Mouse (Mus musculus) CD4-positive, CD25-positive, alpha-beta regulatory T cell, adult 2 months (primary cell): Measurements from ENCODE around the gene Hspa12b.
"Not testable (repeated sequence)": the region's sequence is repeated elsewhere in the genome, so short reads cannot be mapped to it uniquely, and the experiment has no call there.

Experiments
- DNase-seq: peaks from one replicate; pipeline ENCODE4 v3.0.0-alpha.2; 2012; ENCODE audit warnings: low read depth, low spot score

Hspa12b gene

DNA sequence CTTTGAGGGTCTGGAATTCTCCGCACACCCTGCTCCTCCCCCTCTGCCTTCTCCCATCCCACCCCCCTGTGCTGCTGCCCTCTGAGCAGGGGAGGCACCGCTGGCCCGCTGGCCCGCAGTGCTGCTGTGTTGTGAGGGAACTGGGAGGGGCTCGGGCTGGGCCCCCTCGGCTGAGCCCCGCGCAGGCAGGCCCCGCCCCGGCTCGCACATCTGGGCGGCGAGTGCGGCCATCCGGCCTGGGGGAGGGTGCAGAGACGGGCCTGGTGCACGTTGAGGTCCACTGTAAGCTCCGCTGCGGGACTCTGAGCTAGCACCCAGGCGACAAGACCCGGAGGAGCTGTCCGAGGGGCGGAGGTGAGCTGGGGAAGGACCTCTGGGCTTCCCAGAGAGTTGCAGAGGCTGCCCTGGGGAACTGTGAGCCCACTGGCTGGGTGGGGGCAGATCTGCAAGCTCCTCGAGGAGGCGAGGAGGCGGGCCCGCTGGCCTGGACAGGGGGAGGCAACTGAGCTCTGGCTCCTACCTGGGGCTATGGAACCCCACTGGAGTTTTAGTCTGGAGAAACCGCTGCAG, at the start of gene Hspa12b:
Gene Hspa12b, plus strand, starts transcription at position 120 of the 570 bp plus-strand sequence.
- DNase-seq, result no peak

DNA sequence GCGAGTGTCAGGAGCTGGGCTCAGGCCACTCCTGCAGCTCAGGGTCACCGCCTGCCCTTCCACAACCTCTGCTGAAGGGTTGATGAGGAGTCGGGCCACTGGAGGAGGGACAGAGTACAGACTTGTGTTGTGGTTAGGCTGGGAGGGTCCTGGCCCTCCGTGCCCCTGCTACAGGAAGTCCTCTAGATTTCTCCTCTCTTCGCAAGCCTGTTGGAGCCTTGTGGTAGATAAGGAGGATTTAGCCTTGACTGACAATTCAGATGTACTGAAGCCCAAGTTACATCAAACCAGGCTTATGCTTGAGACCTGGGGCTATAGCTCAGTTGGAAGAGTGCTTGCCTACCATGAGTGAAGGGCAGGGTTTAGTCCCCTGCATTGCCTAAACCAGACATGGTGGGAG, 46.6 kb upstream of the Hspa12b start:
- DNase-seq, result no peak

DNA sequence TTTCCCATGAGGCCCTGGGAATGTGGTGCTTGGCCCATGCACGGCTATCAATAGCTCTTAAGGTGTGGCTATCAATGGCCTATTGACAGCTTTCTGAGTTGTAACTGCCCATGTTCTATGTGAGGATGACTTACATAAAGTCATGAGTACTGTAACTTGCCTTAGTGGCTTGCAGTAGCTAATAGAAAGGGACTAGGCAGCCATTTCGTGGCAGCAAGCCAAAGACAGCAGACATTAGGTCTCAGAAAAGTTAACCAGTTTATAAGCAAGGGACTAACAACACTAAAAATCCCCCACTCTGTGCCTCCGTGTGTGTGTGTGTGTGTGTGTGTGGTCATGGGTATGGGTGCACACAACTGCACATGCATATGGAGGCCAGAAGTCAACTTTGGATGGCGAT, 42.9 kb upstream of the Hspa12b start:
- no peak for DNase-seq

DNA sequence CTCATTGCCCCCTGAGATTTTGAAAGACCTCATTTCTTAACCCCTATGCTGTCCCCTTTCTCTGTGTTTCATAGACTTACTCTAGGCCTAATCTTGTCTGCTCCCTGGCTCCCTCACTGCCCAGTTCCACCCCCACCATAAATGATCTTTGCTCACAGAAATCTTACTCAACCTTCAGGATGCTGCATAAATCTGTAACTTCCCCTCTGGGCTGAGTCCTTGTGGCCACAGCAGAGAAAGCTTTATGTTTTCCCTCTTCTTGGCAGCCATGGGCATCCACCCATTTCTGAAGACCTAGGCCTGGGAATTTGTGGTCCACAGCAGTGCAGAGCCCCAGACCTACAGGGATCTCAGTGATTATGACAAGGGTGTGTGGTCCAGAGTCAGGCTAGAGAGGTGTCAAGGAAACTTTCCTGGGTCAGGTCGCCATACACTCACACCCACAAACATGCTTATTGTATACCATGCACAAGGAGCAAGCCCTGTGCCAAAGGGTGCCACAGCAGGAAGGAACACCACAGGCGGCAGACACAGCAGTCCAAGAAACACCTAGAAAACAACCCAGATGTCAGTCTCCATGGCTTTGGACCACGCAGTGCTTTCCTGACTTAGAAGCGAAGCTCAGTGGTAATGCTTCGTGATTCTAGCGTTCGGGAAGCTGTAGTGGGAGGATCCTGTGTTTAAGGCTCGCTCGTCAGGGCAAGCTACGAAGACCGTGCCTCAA, 40.3 kb upstream of the Hspa12b start, which contains the start of gene Siglec1:
Gene Siglec1, minus strand, starts transcription at position 99 of the 724 bp plus-strand sequence.
- DNase-seq, result no peak

DNA sequence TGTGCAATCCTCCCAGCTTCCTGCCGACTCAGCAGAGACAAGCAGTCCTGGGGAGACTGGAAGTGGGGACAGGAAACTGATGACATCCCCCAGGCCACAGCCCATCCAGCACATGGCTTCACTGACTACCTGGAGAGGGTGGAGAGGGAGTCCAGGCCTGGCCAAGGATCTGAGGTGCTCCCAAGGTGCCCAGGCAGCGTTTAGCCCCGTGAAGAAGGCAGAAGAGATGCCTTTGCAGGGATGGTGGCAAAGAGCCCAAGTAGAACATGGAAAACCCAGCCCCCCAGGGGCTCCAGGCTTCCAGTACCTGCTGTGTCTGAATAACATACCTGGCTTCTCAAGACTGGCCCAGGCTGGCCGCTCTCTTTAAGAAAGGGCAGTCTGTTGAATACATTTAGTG, 38.5 kb upstream of the Hspa12b start:
- DNase-seq, result no peak

DNA sequence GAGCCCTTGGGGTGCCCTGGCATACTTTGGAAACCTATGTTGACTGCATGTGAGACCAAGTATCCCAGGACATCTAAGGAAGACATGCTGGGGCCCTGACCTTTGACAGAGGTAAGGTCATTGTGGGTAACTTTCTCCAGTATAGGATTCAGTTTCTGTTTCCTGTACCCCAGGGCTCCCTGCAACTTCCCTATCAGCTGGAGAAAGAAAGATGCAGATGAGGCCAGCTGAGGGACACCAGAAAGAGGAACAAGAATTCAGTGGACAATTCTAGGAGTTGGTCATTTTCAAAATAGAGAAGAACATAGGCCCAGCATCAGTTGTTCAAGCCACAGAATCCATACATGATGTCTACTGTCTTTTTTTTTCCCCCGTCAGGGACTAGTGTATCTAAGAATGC, 37.4 kb upstream of the Hspa12b start:
- no peak for DNase-seq

DNA sequence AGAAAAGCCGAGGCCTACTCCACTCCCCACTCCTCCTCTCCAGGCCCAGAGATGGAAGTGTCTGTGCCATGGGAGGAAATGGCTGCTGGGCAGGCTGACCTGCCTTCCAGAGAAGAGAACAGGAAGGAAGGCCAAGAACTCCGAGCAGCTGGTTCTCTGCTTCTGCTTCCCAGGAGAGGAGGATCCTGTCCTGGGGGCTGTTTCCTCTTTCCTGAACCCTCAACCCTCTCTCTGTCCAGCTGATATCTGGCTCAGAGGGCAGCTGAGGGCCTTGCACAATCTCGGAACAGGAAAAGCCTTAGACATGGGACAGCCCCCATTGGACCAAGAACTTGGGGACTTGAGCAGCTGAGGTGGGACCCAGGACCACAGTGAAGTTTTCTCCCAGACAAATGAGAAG, 36.2 kb upstream of the Hspa12b start:
- DNase-seq, result no peak

DNA sequence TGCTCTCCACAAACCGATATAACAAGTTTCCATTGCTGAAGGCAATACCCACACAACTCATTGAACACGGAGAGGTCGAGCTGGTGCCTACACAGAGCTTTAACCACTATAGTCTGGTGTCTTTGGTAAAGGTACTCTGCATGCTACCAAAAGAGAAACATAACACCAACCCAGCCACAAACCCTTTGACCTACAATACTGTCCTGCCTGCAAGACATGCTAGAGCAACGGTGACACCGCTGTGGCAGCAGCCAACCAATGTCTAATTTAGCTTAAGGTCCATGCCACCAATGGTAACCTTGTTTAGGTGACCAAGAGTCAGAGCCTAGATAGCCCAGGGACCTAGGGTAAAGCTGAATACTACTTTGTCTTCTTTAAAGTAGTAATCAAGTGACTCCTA, 33.5 kb upstream of the Hspa12b start:
- no peak for DNase-seq

DNA sequence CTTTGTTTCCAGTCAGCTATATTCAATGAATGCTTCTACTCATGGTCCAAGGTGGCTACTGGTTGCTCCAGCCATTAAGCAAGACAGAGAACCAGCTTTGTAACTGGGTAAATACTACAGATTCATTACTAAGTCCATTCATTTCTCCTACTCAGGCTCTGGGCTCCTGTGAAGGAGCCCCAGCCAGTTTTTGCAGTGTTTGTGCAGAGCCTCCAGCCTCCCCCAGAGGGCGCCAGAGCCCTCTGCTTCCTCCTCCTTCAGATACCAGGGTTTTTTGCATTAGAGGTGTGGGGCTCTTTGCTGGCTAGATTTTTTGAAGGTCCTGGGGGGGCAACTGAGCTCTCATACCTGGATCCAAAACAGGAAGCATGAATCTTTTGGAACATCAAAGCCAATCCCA, 32.3 kb upstream of the Hspa12b start:
- DNase-seq, result peak; percentile 85

DNA sequence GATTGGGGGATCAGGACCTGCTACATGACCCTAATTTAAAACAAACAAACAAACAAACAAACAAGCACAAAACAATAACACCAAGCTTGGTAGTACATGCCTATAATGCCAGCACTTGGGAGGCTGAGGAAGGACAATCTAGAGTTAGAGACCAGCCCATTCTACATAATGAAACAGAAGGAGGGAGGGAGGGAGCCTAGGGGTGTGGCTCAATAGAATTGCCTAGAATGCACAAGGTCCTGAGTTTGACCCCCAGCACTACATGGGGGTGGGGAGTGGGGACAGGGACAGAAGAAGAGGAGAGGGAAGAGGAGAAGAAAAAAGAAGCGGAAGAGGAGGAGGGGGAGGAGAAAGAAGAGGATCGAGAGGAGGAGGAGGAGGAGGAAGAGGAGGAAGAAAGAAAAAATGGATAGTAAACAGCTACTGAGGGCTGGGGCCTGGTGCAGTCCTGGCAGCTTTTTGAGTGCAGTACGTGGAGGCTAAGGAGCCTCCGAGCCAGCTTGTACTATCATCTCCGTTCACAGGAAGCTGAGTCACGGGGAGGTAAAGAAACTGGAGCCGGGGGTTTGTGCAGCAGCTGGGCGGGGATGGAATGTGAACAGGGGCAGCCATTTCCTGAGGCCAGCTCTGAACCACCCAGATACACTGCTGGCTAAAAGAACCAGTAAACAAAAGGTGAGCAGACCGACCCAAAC, 30.8 kb upstream of the Hspa12b start:
- peak; percentile 27 for DNase-seq

DNA sequence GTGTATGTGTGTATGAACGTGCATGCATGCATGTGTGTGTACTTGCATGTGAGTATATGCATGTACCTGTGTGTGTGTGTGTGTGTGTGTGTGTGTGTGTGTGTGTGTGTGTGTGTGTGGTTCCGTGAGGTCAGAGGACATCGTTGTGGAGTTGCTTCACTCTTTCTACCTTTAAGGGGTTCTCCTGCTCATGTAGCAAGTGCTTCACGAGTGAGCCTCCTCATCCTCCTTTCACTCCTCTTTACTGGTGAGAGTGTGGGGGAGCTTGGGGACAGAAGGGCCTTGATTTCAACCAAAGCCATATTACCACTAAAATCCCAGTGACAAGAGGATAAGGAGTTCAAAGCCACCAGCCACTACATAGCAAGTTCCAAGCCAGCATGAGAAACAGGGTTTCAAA, 30.0 kb upstream of the Hspa12b start:
- DNase-seq, result no peak

DNA sequence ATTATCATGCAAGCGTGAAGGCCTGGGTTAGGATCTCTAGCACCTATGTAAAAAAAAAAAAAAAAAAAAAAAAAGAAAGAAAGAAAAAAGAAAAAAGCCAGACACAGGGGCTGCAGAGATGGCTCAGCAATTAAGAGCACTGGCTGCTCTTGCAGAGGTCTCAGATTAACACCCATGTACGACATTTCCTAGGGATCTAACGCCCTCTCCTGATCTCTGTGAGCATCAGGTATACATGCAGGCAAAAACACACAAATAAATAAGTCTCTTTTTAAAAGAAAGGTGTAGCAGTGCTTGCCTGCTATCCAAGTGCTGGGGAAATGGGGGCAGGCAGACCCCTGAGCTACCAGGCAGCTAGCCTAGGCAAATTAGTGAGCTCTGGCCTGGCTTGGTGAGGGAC, 25.6 kb upstream of the Hspa12b start:
- DNase-seq, result no peak

DNA sequence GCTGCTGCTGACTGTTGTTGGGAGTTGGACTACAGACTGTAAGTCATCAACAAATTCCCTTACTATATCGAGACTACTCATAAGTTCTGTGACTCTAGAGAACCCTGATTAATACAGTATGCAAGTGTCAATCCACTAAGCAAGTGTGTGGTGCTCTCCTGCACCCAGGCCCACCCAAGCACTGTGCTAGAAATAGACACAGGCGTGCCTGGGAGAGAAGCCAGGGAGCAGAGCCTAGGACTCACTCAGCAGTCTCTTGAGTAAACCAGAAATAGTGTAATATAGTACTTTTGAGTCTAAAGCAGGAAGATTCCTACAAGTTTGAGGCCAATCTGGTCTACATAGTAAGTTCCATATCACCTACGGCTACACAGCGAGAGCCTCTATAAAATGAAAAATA, 23.1 kb upstream of the Hspa12b start:
- DNase-seq, result no peak

DNA sequence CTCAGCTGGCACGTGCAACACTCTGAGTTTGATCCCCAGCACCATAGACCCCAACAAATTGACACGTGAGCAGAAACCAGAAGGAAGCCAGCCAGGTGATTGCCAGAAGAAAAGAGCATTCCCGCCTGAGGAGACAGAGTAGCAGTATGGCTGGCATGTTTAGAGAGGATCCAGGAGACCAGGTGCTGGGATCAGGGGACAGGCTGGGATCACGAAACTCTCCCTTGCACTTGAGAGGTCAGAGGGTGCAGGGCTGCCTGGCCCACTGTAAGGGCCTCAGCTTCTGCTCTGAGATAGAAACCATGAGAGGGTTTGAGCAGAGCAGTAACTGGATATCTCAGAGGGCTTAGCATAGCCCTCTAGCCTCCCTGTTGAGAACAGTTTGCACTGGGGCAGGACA, 22.0 kb upstream of the Hspa12b start:
- DNase-seq, result not testable (repeated sequence)

DNA sequence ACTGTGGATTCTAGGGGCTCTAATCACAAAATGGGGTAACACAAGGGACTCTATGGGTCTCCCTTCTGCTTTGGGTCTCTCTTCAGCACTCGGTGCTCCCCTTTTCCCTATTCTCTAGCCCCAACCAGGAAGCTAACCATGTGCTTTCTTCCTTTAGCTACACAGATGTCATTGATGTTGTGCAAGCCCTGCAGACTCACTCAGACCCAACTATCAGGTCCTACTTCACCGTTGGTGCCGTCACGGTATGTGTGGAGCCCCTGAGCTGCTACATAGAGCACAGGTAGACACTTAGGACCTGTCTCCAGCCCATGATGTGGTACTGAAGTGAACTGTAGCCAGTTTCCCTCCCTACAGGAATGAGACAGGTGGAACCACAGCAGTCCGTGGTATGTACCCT, 21.1 kb upstream of the Hspa12b start:
- no peak for DNase-seq

DNA sequence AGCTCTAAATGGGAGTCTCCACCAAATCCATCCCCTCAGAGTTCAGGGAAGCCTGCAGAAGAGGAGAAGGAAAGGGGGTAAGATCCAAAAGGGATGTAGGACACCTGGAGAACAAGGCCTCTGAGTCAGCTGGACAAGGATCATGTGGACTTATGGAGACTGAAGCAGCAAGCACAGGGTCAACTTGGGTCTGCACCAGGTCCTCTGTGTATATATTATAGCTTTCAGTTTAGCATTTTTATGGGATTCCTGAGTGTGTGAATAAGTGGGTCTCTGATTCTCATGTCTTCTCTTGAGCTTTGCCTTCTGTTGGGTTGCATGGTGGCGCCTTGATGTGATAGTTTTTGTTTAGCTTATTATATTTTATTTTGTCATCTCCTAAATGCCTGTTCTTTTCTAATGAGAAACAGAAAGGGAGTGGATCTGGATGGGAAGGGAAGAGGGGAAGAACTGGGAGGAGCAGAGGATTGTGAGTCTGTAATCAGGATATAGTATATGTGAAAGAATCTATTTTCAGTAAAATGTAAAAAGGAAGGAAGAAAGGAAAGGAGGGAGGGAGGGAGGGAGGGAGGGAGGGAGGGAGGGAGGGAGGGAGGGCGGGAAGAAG, 8.0 kb upstream of the Hspa12b start:
- DNase-seq, result no peak

DNA sequence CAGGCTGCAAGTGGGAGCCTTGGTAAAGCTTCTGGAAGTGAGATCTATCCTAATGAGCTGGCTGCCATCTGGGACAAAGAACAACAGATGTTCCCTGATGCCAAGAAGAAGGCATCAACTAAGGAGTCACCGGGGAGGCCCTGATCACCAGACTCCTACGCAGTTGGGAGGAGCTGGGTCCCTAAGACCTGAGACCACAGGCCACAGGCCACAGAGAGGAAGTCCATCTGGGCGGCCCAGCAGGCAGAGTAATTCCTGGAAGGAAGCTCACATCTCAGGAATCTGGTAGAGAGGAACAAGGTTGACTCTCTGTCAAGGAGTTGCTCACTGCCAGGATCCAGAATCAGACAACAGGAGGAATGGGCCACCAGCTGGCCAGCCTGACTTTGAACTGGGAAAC, 2.9 kb upstream of the Hspa12b start:
- no peak for DNase-seq

DNA sequence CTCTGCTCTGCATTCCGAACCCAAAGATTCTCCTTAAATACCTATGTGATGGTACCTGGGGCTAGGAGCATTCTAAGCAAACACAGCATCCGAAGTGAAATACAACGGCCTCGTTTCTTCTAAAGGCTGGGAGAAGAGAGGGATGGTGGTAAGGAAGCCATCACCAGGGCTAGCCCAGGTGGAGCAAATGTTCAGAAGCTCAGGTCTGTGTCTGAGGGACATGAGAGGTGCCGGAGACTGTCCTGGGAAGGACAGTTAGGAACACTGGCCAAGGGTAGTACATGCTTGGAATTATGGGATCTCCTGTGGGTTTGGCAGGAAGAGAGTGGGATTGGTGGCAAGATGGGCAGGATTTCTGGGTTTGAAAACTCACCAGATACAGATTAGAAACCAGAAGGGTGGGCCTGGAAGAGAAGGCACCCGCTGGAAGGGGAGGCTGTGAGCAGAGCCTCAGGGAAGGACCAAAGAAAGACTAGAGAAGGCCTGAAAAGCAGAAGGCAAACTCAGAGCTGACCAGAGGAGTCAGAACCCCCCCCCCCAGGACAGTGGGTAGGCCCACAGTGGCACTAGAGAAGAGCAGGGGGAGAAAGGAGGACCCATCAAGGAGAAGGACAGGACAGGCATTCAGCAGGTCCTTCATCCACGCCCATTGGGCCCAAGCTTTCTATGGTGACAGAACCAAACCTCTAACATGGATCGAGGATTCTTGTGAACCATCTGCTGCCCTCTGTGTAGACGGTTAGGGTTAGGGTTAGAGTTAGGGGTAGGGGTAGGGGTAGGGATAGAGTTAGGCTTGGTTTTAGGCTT, 1.7 kb upstream of the Hspa12b start:
- no peak for DNase-seq

DNA sequence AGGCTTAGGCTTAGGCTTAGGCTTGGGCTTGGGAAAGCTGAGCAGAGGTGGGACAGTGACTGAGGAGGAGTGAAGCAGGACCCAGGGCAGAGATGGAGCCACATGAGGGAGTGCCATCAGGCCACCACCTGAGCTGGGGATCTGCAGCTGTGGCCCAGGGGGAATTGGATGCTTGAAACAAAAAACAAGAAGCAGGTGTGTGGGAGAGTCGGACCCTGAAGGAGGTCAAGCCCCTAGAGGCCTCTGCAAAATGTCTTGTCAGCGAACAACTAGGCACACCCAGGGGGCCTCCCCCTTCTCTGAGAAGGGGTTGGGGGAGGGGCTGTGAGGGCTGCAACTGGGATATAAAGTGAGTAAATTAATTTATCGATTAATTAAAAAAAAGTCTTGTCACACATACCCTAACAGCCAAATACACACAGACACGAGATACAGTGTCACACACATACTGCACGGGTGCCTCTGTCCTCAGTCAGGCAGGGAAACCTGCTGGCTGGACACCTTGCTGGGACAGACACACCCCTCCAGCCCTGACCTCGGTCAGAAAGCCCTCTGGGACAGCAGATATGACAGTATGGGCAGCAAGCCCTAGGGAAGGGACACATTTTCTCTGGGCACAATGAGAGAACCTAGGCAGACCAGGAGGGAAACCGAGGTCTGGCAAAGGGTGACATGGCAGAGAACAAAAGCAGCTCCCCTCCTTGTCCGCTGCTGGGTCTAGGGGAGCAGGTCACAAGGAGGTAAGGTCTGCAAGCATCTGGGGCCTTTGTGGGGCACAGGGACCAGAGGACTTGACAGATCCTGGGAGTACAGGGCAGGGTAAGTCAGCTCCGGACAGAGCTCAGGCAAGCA, 890 bp upstream of the Hspa12b start:
- no peak for DNase-seq

DNA sequence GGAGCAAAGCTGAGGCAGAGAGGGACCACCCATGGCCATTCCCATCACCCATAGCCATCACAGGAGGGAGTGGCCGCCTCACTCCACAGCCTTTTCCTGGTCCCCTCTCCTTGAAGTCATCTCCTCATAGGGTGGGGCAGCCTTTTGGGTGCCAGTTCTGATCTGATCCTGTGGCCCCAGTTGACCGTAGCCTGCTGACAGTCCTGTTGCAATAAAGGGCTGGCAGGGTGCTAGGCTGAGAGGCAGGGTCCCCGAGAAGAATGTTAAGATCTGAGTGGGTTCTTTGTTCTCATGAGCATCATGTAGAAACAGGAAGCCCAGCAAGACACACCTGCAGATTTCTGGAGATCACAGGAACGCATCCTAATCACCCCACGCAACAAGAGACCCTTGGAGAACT, 1.1 kb downstream of the Hspa12b start:
- no peak for DNase-seq

DNA sequence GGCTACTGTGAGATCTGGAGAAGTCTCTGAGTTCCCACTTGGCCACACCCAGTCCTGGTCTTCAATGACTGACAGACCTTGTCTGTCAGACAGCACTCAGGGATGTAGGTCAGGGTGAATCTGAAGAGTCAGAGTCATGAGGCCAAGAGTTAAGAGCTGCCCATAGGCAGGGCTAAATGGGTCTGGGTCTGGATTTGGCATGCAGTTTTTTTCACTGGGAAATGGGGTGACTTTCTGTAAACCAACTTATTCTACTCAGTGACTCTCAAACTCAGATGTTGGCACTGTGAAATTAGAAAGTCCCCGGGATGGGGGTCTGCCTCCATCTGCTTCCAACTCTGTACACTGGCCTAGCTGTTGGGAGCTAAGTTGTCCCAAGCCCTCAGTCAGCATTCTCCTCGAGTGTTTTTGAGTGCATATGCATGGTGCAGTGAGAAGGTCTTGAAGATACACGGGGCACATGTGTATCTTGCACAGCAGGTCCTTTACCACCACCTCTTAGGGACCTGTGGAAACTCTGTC, 1.6 kb downstream of the Hspa12b start:
- no peak for DNase-seq
